Mouse (Mus musculus): ENCODE measurements around the gene Gm20388. TPM values are rescaled to one million over a fixed set of nuclear protein-coding genes. Genes with fewer than 3 reads are reported as not detected.

The Gm20388 gene
- polyA plus RNA-seq, 1 experiment from 2014 or later, result 7.4 TPM

DNA sequence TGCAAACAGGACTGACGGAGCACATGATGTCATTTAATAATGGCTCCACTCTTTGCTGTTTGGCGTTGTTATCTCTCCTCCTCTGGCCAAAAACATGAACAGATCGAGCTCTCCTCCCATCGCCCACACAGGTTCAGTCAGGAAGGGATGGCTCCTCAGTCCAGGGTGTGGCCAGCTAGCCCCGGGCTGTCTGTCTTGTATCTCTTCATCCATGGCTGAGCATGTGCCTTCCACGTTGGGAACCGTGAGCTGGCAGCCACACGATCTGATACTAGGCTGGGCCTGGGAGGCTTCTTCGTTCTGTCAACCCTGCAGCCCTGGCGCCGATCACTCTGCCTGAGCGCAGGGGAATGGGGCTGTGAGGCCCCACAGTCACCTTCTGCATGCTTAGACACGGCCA, 1248.2 kb downstream of the Gm20388 start:
- Histone ChIP-seq H3K9ac (ENCODE audit: low read length) (no peak overlapping the region), H3K4me2 (ENCODE audit: low read depth, low read length) (no peak overlapping the region), H3K9me3 (replicated peaks; ENCODE audit: control insufficient read depth, low read length) (no peaks in the 10 kb centered on the region), H3K4me3 (replicated peaks; ENCODE audit: low read length) (no peak overlapping the region), H3K36me3 (ENCODE audit: control insufficient read depth, insufficient read depth, low read length) (no peaks in the 10 kb centered on the region), H3K4me1 (ENCODE audit: control insufficient read depth, insufficient read depth, low read length) (peaks cover 7% of the 10 kb centered on the region), H3K27ac (ENCODE audit: low read length) (no peak overlapping the region), H3K27me3 (ENCODE audit: control insufficient read depth, insufficient read depth, low read length) (no peaks in the 10 kb centered on the region)
- WGBS, result 64% methylated on average over 13 of the region's 13 CpGs
- no peak for ATAC-seq (ENCODE audit: insufficient read depth, low FRiP score)

GRCm38 (mm10) chr8:121161437-121161836, 1250.8 kb downstream of the Gm20388 start:
- H3K36me3 ChIP-seq (ENCODE audit: control insufficient read depth, insufficient read depth, low read length), result no peaks in the 10 kb centered on the region
- 88% methylated on average over 5 of the region's 5 CpGs for WGBS
- peaks cover 13% of the 10 kb centered on the region for H3K4me1 ChIP-seq (ENCODE audit: control insufficient read depth, insufficient read depth, low read length)
- no peak for ATAC-seq (ENCODE audit: insufficient read depth, low FRiP score)
- H3K4me2 ChIP-seq (ENCODE audit: low read depth, low read length), result no peak overlapping the region
- H3K27ac ChIP-seq (ENCODE audit: low read length), result no peak overlapping the region
- H3K9me3 ChIP-seq (replicated peaks; ENCODE audit: control insufficient read depth, low read length), result no peaks in the 10 kb centered on the region
- H3K9ac ChIP-seq (ENCODE audit: low read length), result no peak overlapping the region
- H3K27me3 ChIP-seq (ENCODE audit: control insufficient read depth, insufficient read depth, low read length), result no peaks in the 10 kb centered on the region
- no peak overlapping the region for H3K4me3 ChIP-seq (replicated peaks; ENCODE audit: low read length)

GRCm38 (mm10) chr8:121162413-121162812, 1251.8 kb downstream of the Gm20388 start:
- Histone ChIP-seq H3K9ac (ENCODE audit: low read length) (no peak overlapping the region), H3K27ac (ENCODE audit: low read length) (no peak overlapping the region), H3K4me1 (ENCODE audit: control insufficient read depth, insufficient read depth, low read length) (peaks cover 13% of the 10 kb centered on the region)

DNA sequence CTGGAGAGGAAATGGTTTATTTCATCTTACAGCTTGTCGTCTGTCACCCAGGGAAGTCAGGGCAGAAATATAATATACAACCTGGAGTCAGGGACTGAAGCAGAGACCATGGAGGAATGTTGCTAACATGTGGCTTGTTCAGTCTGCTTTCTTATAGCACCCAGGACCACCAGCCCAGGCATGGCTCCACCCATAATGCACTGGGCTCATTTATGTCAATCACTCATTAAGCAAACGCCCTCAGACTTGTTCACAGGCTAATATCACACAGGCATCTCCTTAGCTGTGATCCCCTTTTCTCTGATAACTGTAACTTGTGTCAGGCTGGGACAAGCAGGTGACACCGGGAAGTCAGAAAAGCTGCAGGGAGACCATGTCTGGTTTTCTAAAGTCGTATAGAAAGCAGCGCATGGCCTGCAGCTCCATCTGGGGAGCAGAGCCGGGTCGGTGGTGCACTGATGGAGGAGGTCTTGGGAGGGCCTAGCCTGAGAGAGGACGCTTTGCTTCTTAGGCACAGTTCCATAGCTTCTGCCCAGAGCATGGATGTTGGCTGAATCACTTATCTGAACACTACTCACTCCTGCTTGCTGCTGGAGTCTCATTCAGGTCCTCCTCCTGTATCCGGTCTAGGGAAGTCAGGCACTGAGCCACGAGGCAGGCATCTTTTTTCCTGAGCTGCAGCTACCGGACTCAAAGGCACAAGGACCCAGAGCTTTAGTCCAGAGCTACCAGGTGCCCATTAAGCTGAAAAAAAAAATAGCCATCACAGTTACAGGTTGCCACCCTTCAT, 1252.5 kb downstream of the Gm20388 start:
- no peaks in the 10 kb centered on the region for H3K27me3 ChIP-seq (ENCODE audit: control insufficient read depth, insufficient read depth, low read length)
- no peak overlapping the region for H3K27ac ChIP-seq (ENCODE audit: low read length)
- no peak overlapping the region for H3K4me2 ChIP-seq (ENCODE audit: low read depth, low read length)
- no peak overlapping the region for H3K4me3 ChIP-seq (replicated peaks; ENCODE audit: low read length)
- ATAC-seq (ENCODE audit: insufficient read depth, low FRiP score), result no peak
- no peak overlapping the region for H3K9ac ChIP-seq (ENCODE audit: low read length)
- no peaks in the 10 kb centered on the region for H3K9me3 ChIP-seq (replicated peaks; ENCODE audit: control insufficient read depth, low read length)
- 63% methylated on average over 11 of the region's 11 CpGs for WGBS
- H3K4me1 ChIP-seq (ENCODE audit: control insufficient read depth, insufficient read depth, low read length), result peaks cover 13% of the 10 kb centered on the region
- H3K36me3 ChIP-seq (ENCODE audit: control insufficient read depth, insufficient read depth, low read length), result no peaks in the 10 kb centered on the region

More at GRCm38 (mm10) chr8:121162413-121162812, 1251.8 kb downstream of the Gm20388 start:
- Histone ChIP-seq H3K4me2 (ENCODE audit: low read depth, low read length) (no peak overlapping the region), H3K36me3 (ENCODE audit: control insufficient read depth, insufficient read depth, low read length) (no peaks in the 10 kb centered on the region), H3K27me3 (ENCODE audit: control insufficient read depth, insufficient read depth, low read length) (no peaks in the 10 kb centered on the region), H3K4me3 (replicated peaks; ENCODE audit: low read length) (no peak overlapping the region), H3K9me3 (replicated peaks; ENCODE audit: control insufficient read depth, low read length) (no peaks in the 10 kb centered on the region)
- no peak for ATAC-seq (ENCODE audit: insufficient read depth, low FRiP score)
- 65% methylated on average over 4 of the region's 4 CpGs for WGBS

DNA sequence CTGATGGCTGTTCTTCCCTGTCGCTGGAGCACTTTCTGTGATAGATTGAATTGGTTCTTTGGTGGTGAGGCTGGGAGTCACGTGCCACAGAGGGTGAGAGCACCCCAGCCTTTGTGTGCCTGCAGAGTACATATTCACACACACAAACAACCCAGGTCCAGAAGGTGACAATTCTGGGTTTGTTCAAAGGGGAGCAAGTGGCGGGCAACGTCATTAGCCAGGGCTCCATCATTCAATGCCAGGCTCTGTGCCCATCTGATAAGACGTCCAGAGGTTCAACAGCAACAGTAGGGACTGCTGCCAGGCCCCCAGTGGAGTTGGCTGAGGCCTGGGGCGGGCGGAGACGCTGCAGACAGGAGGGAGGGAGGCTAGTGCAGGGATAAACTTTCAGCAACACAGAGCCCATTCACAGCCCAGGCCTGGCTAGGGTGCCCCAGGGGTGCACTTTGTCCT, 1253.4 kb downstream of the Gm20388 start:
- H3K4me1 ChIP-seq (ENCODE audit: control insufficient read depth, insufficient read depth, low read length), result peaks cover 13% of the 10 kb centered on the region
- peak; percentile 75; the same call in 1 of the 2 replicates for ATAC-seq (ENCODE audit: insufficient read depth, low FRiP score)

DNA sequence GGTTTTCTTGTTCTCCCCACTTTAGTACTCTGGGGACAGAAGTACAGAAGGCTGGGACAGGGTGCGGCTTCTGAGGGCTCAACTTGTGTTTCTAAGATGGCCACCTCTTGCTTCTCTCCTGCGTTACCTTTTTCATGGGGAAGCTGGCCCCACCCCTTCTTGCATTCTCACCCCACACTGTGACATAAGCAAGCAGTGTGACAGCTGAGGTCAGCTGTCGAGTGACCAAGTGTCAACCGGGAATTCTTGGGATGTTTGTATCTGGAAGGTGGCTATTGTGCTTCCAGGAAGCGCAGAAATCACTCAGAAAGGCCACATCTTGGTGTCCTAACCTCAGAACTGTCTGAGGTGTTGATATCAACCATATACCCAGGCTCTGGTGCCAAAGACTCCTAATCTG, 1257.4 kb downstream of the Gm20388 start:
- ATAC-seq (ENCODE audit: insufficient read depth, low FRiP score), result no peak

More for the DNA sequence above, 1253.4 kb downstream of the Gm20388 start:
- Histone ChIP-seq H3K4me3 (replicated peaks; ENCODE audit: low read length) (no peak overlapping the region), H3K9ac (ENCODE audit: low read length) (no peak overlapping the region), H3K9me3 (replicated peaks; ENCODE audit: control insufficient read depth, low read length) (no peaks in the 10 kb centered on the region), H3K27me3 (ENCODE audit: control insufficient read depth, insufficient read depth, low read length) (no peaks in the 10 kb centered on the region), H3K4me2 (ENCODE audit: low read depth, low read length) (no peak overlapping the region), H3K36me3 (ENCODE audit: control insufficient read depth, insufficient read depth, low read length) (no peaks in the 10 kb centered on the region), H3K27ac (ENCODE audit: low read length) (no peak overlapping the region)
- whole genome bisulfite sequencing, result 37% methylated on average over 8 of the region's 8 CpGs

GRCm38 (mm10) chr8:121170116-121170515, 1259.5 kb downstream of the Gm20388 start:
- no peaks in the 10 kb centered on the region for H3K27me3 ChIP-seq (ENCODE audit: control insufficient read depth, insufficient read depth, low read length)
- ATAC-seq (ENCODE audit: insufficient read depth, low FRiP score), result no peak
- WGBS, result 48% methylated on average over 7 of the region's 7 CpGs
- no peak overlapping the region for H3K9ac ChIP-seq (ENCODE audit: low read length)
- H3K9me3 ChIP-seq (replicated peaks; ENCODE audit: control insufficient read depth, low read length), result no peaks in the 10 kb centered on the region
- no peak overlapping the region for H3K4me2 ChIP-seq (ENCODE audit: low read depth, low read length)
- no peak overlapping the region for H3K4me3 ChIP-seq (replicated peaks; ENCODE audit: low read length)
- no peak overlapping the region for H3K27ac ChIP-seq (ENCODE audit: low read length)
- H3K4me1 ChIP-seq (ENCODE audit: control insufficient read depth, insufficient read depth, low read length), result peaks cover 19% of the 10 kb centered on the region; the same call in 1 of the 2 replicates
- no peaks in the 10 kb centered on the region for H3K36me3 ChIP-seq (ENCODE audit: control insufficient read depth, insufficient read depth, low read length)

More for the DNA sequence above, 1257.4 kb downstream of the Gm20388 start:
- H3K27ac ChIP-seq (ENCODE audit: low read length), result no peak overlapping the region
- no peaks in the 10 kb centered on the region for H3K27me3 ChIP-seq (ENCODE audit: control insufficient read depth, insufficient read depth, low read length)
- peaks cover 23% of the 10 kb centered on the region for H3K4me1 ChIP-seq (ENCODE audit: control insufficient read depth, insufficient read depth, low read length)
- H3K4me3 ChIP-seq (replicated peaks; ENCODE audit: low read length), result no peak overlapping the region
- 66% methylated on average over 5 of the region's 5 CpGs for WGBS
- H3K9me3 ChIP-seq (replicated peaks; ENCODE audit: control insufficient read depth, low read length), result no peaks in the 10 kb centered on the region
- no peak overlapping the region for H3K4me2 ChIP-seq (ENCODE audit: low read depth, low read length)
- no peaks in the 10 kb centered on the region for H3K36me3 ChIP-seq (ENCODE audit: control insufficient read depth, insufficient read depth, low read length)
- H3K9ac ChIP-seq (ENCODE audit: low read length), result no peak overlapping the region

DNA sequence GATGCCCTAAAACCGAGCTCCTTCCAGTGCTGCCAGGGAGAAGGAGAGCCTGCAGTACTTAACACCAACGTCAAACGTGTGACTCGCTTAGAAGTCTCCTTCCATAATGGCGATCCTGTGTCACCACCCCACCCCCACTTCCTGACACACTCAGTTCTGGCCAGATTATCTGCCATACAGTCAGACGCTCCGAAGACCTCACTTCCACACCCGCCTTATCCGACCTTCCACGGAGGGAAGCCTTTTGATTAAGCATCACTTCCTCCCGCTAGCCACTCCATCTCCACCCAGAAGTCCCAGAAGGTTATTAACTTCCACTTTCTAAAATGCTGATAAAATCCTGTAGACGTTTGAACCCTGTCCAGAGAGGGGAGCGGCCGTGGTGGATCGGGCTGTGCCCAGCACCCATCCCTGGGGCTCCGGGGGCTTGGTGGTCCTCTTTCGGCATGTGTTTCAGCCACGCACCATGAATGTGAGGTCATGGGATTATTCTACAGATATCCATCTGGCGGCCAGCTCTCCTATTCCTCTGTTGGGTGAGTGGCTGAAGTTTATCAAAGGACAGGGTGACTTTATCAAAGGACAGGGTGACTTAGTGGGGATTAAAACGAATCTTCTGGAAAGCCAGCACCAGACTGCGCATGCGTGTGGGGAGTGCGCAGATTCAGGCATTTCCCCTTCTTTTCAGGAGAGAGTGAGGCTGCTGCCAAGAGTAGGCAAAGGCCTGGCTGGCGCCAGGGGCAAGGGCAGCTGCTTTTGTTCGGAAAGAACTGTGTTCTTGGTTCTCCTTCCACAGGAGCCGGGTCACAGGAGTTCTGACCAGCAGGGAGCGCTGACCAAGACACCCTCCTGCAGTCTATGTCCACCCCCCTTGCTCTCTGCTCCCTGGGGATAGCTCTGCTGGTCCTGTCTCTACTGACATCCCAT, 1260.2 kb downstream of the Gm20388 start:
- Histone ChIP-seq H3K27me3 (ENCODE audit: control insufficient read depth, insufficient read depth, low read length) (no peaks in the 10 kb centered on the region), H3K9me3 (replicated peaks; ENCODE audit: control insufficient read depth, low read length) (no peaks in the 10 kb centered on the region), H3K4me1 (ENCODE audit: control insufficient read depth, insufficient read depth, low read length) (peaks cover 22% of the 10 kb centered on the region; the same call in 1 of the 2 replicates), H3K27ac (ENCODE audit: low read length) (no peak overlapping the region), H3K36me3 (ENCODE audit: control insufficient read depth, insufficient read depth, low read length) (no peaks in the 10 kb centered on the region), H3K4me2 (ENCODE audit: low read depth, low read length) (no peak overlapping the region), H3K9ac (ENCODE audit: low read length) (no peak overlapping the region), H3K4me3 (replicated peaks; ENCODE audit: low read length) (no peak overlapping the region)
- no peak for ATAC-seq (ENCODE audit: insufficient read depth, low FRiP score)
- 50% methylated on average over 27 of the region's 27 CpGs for WGBS

DNA sequence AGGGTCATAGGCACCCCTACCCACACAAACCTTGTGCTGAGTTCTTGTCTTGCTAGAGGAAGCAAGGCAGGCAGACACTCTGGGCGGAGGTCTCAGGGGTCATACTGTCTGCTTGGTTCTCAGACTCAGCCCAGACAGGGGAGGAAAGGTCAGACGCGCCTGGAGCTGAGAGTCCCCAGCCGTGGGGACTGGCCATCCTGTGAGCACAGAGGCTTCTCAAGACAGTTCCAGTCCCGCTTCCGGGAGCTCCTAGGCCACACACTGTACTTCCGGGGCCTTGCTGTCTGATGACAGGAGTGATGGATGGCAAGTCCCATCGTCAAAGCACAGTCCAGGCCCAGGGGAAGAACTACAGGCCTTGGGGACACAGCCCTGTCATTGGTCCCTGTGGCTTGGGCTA, 1261.9 kb downstream of the Gm20388 start:
- 67% methylated on average over 8 of the region's 8 CpGs for WGBS
- Histone ChIP-seq H3K4me2 (ENCODE audit: low read depth, low read length) (no peak overlapping the region), H3K4me1 (ENCODE audit: control insufficient read depth, insufficient read depth, low read length) (peaks cover 23% of the 10 kb centered on the region; the same call in 1 of the 2 replicates), H3K36me3 (ENCODE audit: control insufficient read depth, insufficient read depth, low read length) (no peaks in the 10 kb centered on the region), H3K27ac (ENCODE audit: low read length) (no peak overlapping the region), H3K9ac (ENCODE audit: low read length) (no peak overlapping the region), H3K9me3 (replicated peaks; ENCODE audit: control insufficient read depth, low read length) (no peaks in the 10 kb centered on the region), H3K4me3 (replicated peaks; ENCODE audit: low read length) (no peak overlapping the region), H3K27me3 (ENCODE audit: control insufficient read depth, insufficient read depth, low read length) (no peaks in the 10 kb centered on the region)
- no peak for ATAC-seq (ENCODE audit: insufficient read depth, low FRiP score)
